Mouse (Mus musculus) hindbrain, embryonic 14.5 days (tissue): ENCODE results near the gene Zfp958. TPM values are rescaled to one million over a fixed set of nuclear protein-coding genes. Genes with fewer than 3 reads are reported as not detected.
"Not testable (repeated sequence)": the region's sequence is repeated elsewhere in the genome, so short reads cannot be mapped to it uniquely, and the experiment has no call there.

Experiments
- ATAC-seq: fragments of 200-750 bp; cut with Nextera tagmentation; 2 replicates; pipeline ENCODE4 v1.8.0; 2017; ENCODE audit warnings: moderate number of reproducible peaks, mild to moderate bottlenecking, moderate TSS enrichment, moderate library complexity; ENCODE audit not compliant: low FRiP score
- DNase-seq: peaks from one replicate; pipeline ENCODE4 v3.0.0-alpha.2; 2015; ENCODE audit warnings: low spot score
- H3K27ac ChIP-seq: fragments of 300-500 bp; sonication (generic); 2 replicates; pipeline ENCODE4 v1.5.1; 2014; ENCODE audit warnings: mild to moderate bottlenecking, moderate library complexity
- H3K27me3 ChIP-seq: fragments of 300-500 bp; sonication (generic); 2 replicates; pipeline ENCODE4 v1.6.1; 2014; ENCODE audit warnings: mild to moderate bottlenecking, low read length, mixed read lengths; ENCODE audit not compliant: control insufficient read depth, insufficient read depth
- H3K36me3 ChIP-seq: fragments of 300-500 bp; sonication (generic); replicated peaks from 2 replicates; pipeline ENCODE4 v1.6.1; 2014; ENCODE audit not compliant: control insufficient read depth, insufficient read depth
- H3K4me1 ChIP-seq: fragments of 300-500 bp; sonication (generic); replicated peaks from 2 replicates; pipeline ENCODE4 v1.6.1; 2014; ENCODE audit warnings: antibody characterized with exemption, low read length, mixed read lengths; ENCODE audit not compliant: control insufficient read depth, insufficient read depth
- H3K4me2 ChIP-seq: fragments of 300-500 bp; sonication (generic); replicated peaks from 2 replicates; pipeline ENCODE4 v1.6.1; 2014; ENCODE audit warnings: mild to moderate bottlenecking, moderate library complexity
- H3K4me3 ChIP-seq: fragments of 300-500 bp; sonication (generic); replicated peaks from 2 replicates; pipeline ENCODE4 v1.5.1; 2014; ENCODE audit warnings: mild to moderate bottlenecking, low read length
- H3K9ac ChIP-seq: fragments of 300-500 bp; sonication (generic); 2 replicates; pipeline ENCODE4 v1.6.1; 2014
- H3K9me3 ChIP-seq: fragments of 300-500 bp; sonication (generic); 2 replicates; pipeline ENCODE4 v1.6.1; 2016; ENCODE audit warnings: low read length; ENCODE audit not compliant: control insufficient read depth
- WGBS: fragments of 180-500 bp; shearing (Covaris S2); extraction: QIAGEN DNeasy Blood & Tissue Kit; methylation state at CpG from one replicate; pipeline ENCODE4 v1.1.7; 2014; 5-methylcytosine and 5-hydroxymethylcytosine counted together
- polyA plus RNA-seq: library from polyadenylated mRNA; unstranded; fragments of >200 nt; fragmentation: Nextera tagmentation; extraction: Ambion mirVana; gene quantifications from 2 replicates; pipeline ENCODE4 v1.2.1, GENCODE M21; 2014

The Zfp958 gene
- 18.6 and 18.8 TPM in 2 replicates for polyA plus RNA-seq

DNA sequence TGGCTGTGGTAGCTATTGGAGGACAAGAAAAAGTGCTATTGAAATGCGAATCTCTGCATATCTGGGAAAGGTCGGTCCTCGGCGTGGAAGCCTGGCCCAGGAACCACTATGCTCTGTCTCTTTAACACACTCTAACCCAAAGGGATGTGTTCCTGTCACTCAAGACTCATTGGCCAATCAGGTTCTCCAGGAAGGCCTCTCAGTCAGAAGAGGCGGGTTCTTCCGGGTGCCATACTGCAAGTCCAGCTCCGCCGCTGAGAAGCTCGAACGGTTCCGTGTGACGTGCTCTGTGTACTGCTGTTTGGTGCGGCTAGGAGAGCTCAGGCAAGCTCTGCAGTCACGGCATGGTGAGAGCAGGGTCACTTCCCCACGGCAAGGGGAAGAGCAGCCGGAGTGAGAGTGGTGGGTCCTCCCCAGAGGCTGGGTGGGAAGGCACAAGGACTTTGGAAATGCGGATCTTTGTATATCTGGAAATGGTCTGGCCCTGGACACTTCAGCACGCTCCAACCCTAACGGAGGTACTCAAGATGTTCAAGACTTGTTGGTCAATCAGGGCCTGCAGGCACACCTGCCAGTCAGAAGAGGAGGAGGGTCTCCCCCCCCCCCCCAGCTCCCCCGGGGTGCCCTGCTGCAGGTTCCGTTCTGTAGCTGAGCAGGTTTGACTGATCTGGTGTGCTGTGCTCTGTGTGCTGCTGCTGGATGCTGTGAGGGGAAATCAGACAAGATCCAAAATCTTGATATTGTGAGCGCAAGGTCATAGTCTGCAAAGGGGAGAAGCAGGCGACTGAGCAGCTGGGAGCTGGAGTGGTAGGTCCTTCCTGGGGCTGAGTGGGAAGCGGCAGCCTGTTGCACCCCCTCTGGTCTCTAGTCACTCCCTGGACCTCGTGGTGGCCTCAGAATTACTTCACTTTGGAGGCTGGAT is at the start of gene Zfp958:
Gene Zfp958, plus strand, starts transcription at position 236 of the 922 bp plus-strand sequence.
- DNase-seq (peak; percentile 95), ATAC-seq (peak; percentile 100)
- no peaks in the 10 kb centered on the region for H3K27me3 ChIP-seq
- peak within 1 kb of the TSS; percentile 83 for H3K4me3 ChIP-seq
- H3K4me1 ChIP-seq: peaks cover 13% of the 10 kb centered on the region; the same call in 1 of the 2 replicates
- H3K27ac ChIP-seq: peak within 1 kb of the TSS; percentile 86
- 2% methylated on average over 25 of the region's 25 CpGs for WGBS
- 0 out of 2 replicates have a peak, but pooled peaks cover 13% of the 10 kb centered on the region for H3K36me3 ChIP-seq
- no peaks in the 10 kb centered on the region for H3K9me3 ChIP-seq
- H3K4me2 ChIP-seq: peak within 1 kb of the TSS; percentile 94
- peak within 1 kb of the TSS; percentile 88 for H3K9ac ChIP-seq

DNA sequence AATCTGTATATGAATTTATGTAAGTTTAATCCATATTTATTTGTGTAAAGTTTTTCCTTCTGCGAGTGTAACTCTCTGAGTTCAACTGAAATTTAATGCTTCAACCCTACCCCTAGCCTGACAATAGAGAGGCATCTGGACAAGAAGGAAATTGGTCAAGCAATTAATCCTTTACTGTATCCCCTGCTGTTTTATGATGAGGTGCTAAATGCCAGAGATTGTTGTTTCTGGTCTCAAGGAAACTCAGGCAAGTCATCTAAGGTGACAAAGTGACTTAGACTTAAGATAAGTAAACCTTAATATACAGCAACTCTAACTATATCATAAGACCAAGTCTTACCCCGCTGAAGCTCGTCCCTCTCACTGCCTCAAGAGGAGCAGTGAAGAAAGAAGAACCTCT is 31.0 kb upstream of the Zfp958 start:
- Histone ChIP-seq H3K9me3 (no peaks in the 10 kb centered on the region), H3K4me1 (no peaks in the 10 kb centered on the region), H3K27ac (no peak overlapping the region), H3K27me3 (no peaks in the 10 kb centered on the region), H3K9ac (no peak overlapping the region), H3K36me3 (no peaks in the 10 kb centered on the region), H3K4me2 (no peak overlapping the region), H3K4me3 (no peak overlapping the region)
- WGBS: 77% methylated on average over 3 of the region's 3 CpGs
- ATAC-seq (no peak), DNase-seq (no peak)

DNA sequence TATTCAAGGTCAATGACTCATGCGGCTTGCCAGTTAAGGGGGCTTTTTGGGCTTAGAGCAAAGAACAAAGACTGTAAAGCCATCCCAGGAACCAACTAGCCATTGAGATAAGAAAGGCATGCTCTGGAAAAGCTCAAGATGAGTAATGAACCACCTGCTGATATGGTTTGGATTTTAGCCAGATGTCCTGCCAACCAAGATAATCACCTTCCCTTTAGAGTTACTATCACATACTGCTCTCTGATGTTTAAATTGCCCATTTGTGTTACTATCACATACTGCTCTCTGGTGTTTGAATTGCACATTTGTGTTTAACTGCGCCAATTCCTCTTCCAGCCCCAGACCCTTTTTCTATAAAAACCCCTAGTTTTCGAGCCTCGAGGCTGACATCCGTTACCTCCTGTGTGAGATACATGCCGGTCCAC is 30.2 kb upstream of the Zfp958 start:
- Histone ChIP-seq H3K9me3 (no peaks in the 10 kb centered on the region), H3K4me1 (no peaks in the 10 kb centered on the region), H3K27ac (no peak overlapping the region), H3K4me3 (no peak overlapping the region), H3K36me3 (no peaks in the 10 kb centered on the region), H3K9ac (no peak overlapping the region), H3K27me3 (no peaks in the 10 kb centered on the region), H3K4me2 (no peak overlapping the region)
- WGBS: 87% methylated on average over 6 of the region's 6 CpGs
- DNase-seq (no peak), ATAC-seq (no peak)

DNA sequence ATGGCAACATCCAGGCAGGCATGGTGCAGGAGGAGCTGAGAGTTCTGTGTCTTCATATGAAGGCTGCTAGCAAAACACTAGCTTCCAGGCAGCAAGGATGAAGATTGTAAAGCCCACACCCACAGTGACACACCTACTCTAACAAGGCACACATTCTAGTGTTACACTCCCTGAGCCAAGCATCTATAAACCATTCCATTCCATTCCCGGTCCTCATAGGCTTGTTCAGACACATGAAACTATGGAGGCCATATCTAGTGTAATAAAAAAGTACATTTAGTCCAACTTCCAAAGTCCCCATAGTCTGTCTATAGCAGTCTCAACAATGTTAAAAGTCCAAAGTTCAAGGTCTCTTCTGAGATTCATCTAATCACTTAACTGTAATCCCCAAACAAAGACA is 28.3 kb upstream of the Zfp958 start:
- Histone ChIP-seq H3K36me3 (no peaks in the 10 kb centered on the region), H3K9me3 (no peaks in the 10 kb centered on the region), H3K27ac (no peak overlapping the region), H3K4me3 (no peak overlapping the region), H3K27me3 (no peaks in the 10 kb centered on the region), H3K9ac (no peak overlapping the region), H3K4me2 (no peak overlapping the region), H3K4me1 (no peaks in the 10 kb centered on the region)
- DNase-seq: no peak
- WGBS: 97% methylated on average over 1 of the region's 1 CpGs
- ATAC-seq: no peak

DNA sequence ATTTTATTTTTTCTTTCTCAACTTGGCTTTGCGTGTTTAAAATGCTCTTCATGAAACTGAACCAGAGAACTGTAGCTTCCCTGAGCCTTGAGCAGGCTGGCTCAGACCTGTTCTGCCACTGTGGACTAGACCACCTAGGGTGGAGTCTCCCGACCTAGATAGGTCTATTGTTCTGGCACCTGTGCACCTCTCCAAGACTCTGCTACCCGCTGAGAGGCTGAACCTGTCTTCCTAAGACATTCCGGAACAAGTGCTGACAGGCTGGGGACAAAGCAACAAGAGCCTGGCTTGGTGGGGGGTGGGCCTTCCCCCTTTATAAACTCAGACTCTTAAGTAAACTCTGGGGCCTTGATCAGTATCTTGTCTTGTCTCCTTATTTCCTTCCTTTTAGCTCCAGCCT is 26.6 kb upstream of the Zfp958 start:
- ATAC-seq (no peak), DNase-seq (no peak)
- no peak overlapping the region for H3K4me3 ChIP-seq
- no peak overlapping the region for H3K9ac ChIP-seq
- no peak overlapping the region for H3K27ac ChIP-seq
- no peaks in the 10 kb centered on the region for H3K36me3 ChIP-seq
- H3K4me1 ChIP-seq: no peaks in the 10 kb centered on the region
- 21% methylated on average over 4 of the region's 4 CpGs for WGBS
- H3K27me3 ChIP-seq: no peaks in the 10 kb centered on the region
- no peaks in the 10 kb centered on the region for H3K9me3 ChIP-seq
- H3K4me2 ChIP-seq: no peak overlapping the region

DNA sequence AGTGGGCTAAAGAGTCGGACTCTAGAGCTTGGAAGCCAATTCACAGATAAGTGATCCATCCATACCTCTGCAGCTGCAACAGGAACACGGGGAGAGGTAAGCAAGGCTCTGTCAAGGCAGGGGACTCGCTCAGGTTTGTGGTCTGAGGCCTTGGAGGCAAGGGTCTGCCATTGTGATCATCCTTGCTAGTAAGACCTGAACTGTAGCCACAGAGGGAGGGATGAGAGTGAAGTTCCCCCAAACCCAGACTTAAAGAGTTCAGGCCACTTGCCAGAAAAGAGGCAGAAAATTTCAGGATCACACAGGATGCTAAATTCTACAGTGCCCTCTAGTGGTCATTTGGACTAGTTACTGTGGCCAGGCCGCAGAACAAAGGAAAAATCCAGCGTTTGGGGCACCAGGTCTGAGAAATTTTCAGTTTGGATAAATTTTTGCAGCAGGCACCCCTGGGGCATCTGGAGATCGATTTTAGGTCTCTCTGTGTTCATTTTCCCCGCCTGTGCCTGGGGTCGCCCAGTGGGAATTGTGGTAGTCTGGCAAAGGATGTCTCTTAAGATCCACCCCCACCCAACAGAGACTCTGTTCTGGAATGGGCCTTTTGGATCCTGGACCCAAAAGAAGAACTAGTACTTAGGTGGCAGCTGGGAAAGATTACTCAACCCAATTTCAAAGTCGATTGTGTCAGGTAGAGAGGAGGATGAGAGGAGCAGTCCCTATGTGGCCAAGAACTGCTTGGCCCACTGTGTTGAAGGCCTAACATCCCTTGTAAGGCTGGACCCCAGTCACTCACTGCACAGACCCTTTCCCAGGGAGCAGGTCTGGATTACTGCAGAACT is 24.6 kb upstream of the Zfp958 start:
- DNase-seq: peak; percentile 90
- WGBS: 40% methylated on average over 9 of the region's 9 CpGs
- ATAC-seq: peak; percentile 82
- H3K9me3 ChIP-seq: no peaks in the 10 kb centered on the region
- no peaks in the 10 kb centered on the region for H3K36me3 ChIP-seq
- no peaks in the 10 kb centered on the region for H3K27me3 ChIP-seq
- H3K4me1 ChIP-seq: no peaks in the 10 kb centered on the region
- no peak overlapping the region for H3K4me3 ChIP-seq
- H3K4me2 ChIP-seq: no peak overlapping the region
- no peak overlapping the region for H3K27ac ChIP-seq
- peak overlapping the region; percentile 47 for H3K9ac ChIP-seq

DNA sequence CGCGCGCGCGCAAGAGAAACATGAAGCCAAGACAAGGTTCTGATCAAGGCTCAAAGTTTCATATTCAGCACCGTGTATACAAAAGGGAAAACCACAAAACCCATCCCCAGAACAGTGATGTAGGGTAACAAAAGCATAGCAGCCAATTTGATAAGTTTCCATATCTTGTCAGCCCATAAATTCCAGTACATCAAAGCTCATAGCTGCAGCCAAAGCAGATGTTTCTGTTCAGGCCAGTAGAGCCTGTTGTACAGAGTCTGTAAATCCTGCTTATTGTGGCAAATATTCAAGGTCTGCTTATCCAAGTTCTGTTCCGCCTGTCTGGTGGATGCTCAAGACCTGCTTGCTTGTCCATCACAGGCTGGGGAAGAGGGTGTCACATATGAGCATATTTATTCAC is 4.1 kb upstream of the Zfp958 start:
- DNase-seq (no peak), ATAC-seq (no peak)
- Histone ChIP-seq H3K9me3 (no peaks in the 10 kb centered on the region), H3K4me2 (no peak overlapping the region), H3K36me3 (no peaks in the 10 kb centered on the region), H3K27me3 (no peaks in the 10 kb centered on the region), H3K4me3 (no peak overlapping the region), H3K9ac (no peak overlapping the region), H3K27ac (no peak overlapping the region), H3K4me1 (peaks cover 4% of the 10 kb centered on the region; the same call in 1 of the 2 replicates)
- WGBS: 97% methylated on average over 7 of the region's 7 CpGs

DNA sequence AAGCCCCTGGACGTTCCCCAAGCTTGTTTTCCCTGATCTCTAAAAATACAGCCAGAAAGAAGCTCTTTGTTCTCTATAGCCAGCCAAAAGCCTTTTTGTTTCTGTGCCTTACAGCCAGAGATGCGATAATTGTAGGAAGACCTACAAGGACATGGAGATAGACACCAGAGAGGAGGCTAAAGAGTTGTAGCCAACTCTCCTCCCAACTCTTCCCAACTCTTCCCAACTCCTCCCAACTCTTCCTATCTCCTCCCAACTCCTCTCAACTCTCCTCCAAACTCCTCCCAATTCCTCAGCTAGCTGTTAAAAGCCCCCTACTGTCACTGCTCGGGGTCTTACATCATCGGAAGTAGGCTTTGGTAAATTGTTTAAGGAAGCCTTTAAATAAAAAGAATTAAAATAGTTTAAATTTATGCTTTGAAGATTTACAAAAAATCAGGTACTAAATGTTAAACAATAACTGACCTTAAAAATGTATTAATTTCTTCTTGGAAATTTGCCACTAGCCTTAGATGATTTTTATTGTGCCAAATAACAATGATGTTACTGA is 1.3 kb upstream of the Zfp958 start:
- 75% methylated on average over 4 of the region's 4 CpGs for WGBS
- H3K4me3 ChIP-seq, H3K9ac ChIP-seq, DNase-seq, H3K27ac ChIP-seq, ATAC-seq, H3K4me2 ChIP-seq, H3K27me3 ChIP-seq, H3K9me3 ChIP-seq: not testable (repeated sequence)
- H3K36me3 ChIP-seq: 0 out of 2 replicates have a peak, but pooled peaks cover 13% of the 10 kb centered on the region
- peaks cover 13% of the 10 kb centered on the region; the same call in 1 of the 2 replicates for H3K4me1 ChIP-seq

DNA sequence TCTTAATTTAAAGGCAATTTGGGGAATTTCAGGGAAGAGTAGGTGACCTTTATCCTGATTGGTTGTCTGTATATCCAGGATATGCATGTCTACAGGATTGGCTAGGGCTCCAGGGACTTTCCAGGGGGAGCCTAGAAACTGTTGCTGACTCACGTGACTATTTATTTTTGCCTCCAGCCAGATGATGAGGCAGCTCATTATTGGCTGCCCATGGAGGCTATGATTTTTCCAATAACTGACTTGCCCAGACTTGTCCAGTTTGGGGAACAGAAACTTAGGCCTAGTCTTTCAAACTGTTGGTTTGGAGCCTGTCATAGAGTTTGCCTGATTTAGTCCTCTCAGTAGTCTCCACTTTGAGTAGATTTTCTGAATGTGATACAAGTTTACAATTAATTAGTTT is 14.4 kb downstream of the Zfp958 start:
- H3K9me3 ChIP-seq: peaks cover 90% of the 10 kb centered on the region
- no peaks in the 10 kb centered on the region for H3K4me1 ChIP-seq
- ATAC-seq: no peak

More for the DNA sequence above, 14.4 kb downstream of the Zfp958 start:
- no peak overlapping the region for H3K4me2 ChIP-seq
- no peak for DNase-seq
- H3K36me3 ChIP-seq: peaks cover 69% of the 10 kb centered on the region
- no peak overlapping the region for H3K27ac ChIP-seq
- no peak overlapping the region for H3K4me3 ChIP-seq
- H3K9ac ChIP-seq: no peak overlapping the region
- no peaks in the 10 kb centered on the region for H3K27me3 ChIP-seq
- WGBS: 100% methylated on average over 1 of the region's 1 CpGs
